13 mouse cellular contexts compared by ENCODE assay signal in the genomic region with DNA sequence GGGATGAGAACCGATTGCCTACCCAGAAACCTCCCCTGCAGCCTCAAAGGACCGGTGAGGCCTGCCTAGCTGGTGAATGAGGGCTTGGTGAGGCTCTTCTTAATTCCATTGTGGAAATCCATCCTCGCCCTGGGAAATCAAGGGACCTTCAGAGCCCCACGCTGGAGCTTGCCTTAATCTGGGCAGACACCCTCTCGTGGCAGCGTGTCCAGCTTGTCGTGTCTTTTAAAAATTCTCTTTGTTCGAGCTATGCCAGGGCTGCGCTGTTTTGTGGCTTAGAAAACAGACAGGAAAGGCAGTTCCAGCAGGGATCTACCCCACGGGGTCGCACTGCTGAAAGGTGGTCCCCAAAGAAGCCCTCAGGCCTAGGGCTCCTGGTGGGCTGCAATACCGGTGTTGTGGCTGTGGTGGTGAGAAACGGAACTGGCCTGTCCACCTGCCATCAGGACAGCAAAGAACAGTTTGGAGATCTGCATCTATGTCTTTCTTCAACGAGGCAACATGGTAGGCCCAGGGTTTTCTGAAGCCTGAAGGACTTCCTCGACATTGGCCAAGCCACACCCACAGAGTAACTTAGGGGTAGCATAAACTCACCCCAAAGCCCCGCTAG.
DNase-seq lines count a peak whose midpoint lies in the region; ATAC-seq and TF ChIP-seq lines count a peak whose summit lies in the region.
"Had no signal": no experiment of that assay in that cellular context is flagged by ENCODE, and none has a peak within 500 bp of the region (broad histone marks: within the 10 kb centered on the region; RNA-seq: fewer than 3 reads in every experiment).

No protein-coding gene starts in this region.

- H3K27ac ChIP-seq in forebrain, embryonic 10.5 days = peak overlapping the region; percentile 51
- no peak overlapping the region for H3K27ac ChIP-seq in forebrain, embryonic 15.5 days (replicated peaks)
- no peak overlapping the region for H3K27ac ChIP-seq in forebrain, postnatal 0 days (ENCODE audit: low read depth, low read length)
- H3K27ac ChIP-seq in limb, embryonic 14.5 days (replicated peaks; ENCODE audit: low read depth, low read length) = no peak overlapping the region
- H3K27ac ChIP-seq: left cerebral cortex, adult 2 months had no signal

- no peak overlapping the region for H3K9ac ChIP-seq in forebrain, embryonic 15.5 days (replicated peaks)
- 0 out of 2 replicates have a peak overlapping the region, but pooled peaks have one; percentile 10 for H3K9ac ChIP-seq in forebrain, postnatal 0 days
- peak overlapping the region; percentile 12; the same call in 1 of the 2 replicates for H3K9ac ChIP-seq in limb, embryonic 14.5 days (ENCODE audit: low read depth, low read length, severe bottlenecking)
- H3K9ac ChIP-seq: heart, embryonic 12.5 days; liver, postnatal 0 days had no signal

- H3K36me3 ChIP-seq in forebrain, embryonic 10.5 days (replicated peaks) = no peaks in the 10 kb centered on the region
- H3K36me3 ChIP-seq in forebrain, embryonic 15.5 days = no peaks in the 10 kb centered on the region
- H3K36me3 ChIP-seq in forebrain, postnatal 0 days (ENCODE audit: insufficient read depth) = no peaks in the 10 kb centered on the region
- H3K36me3 ChIP-seq in limb, embryonic 14.5 days (ENCODE audit: control insufficient read depth, insufficient read depth, low read length) = no peaks in the 10 kb centered on the region
- H3K36me3 ChIP-seq: heart, embryonic 12.5 days had no signal

- no peak for TF ChIP-seq POLR2A in brain, embryonic 14.5 days (IDR thresholded peaks at IDR 0.05; ENCODE audit: borderline replicate concordance, extremely low read depth, insufficient read depth, insufficient read length, poor library complexity, severe bottlenecking)
- no peak for TF ChIP-seq POLR2A in limb, embryonic 14.5 days (IDR thresholded peaks at IDR 0.05; ENCODE audit: borderline replicate concordance, extremely low read depth, insufficient read depth, insufficient read length)

- H3K4me2 ChIP-seq in forebrain, embryonic 15.5 days (replicated peaks) = no peak overlapping the region
- H3K4me2 ChIP-seq in forebrain, postnatal 0 days (ENCODE audit: low read depth) = no peak overlapping the region
- no peak overlapping the region for H3K4me2 ChIP-seq in limb, embryonic 14.5 days (replicated peaks; ENCODE audit: low read depth, low read length, severe bottlenecking)
- H3K4me2 ChIP-seq: heart, embryonic 12.5 days had no signal

- peaks cover 24% of the 10 kb centered on the region for H3K4me1 ChIP-seq in forebrain, embryonic 10.5 days
- peaks cover 11% of the 10 kb centered on the region; the same call in 1 of the 2 replicates for H3K4me1 ChIP-seq in forebrain, embryonic 15.5 days
- H3K4me1 ChIP-seq in forebrain, postnatal 0 days (ENCODE audit: insufficient read depth) = no peaks in the 10 kb centered on the region
- no peaks in the 10 kb centered on the region for H3K4me1 ChIP-seq in limb, embryonic 14.5 days (ENCODE audit: control insufficient read depth, insufficient read depth, low read length)
- H3K4me1 ChIP-seq: heart, embryonic 12.5 days had no signal

- no peak for ATAC-seq in forebrain, embryonic 15.5 days (replicated peaks)
- ATAC-seq in forebrain, postnatal 0 days = no peak
- ATAC-seq in limb, embryonic 14.5 days (ENCODE audit: low FRiP score, low read depth) = no peak
- ATAC-seq: liver, postnatal 0 days had no signal

- H3K9me3 ChIP-seq in forebrain, embryonic 10.5 days = peaks cover 7% of the 10 kb centered on the region
- no peaks in the 10 kb centered on the region for H3K9me3 ChIP-seq in forebrain, embryonic 15.5 days
- H3K9me3 ChIP-seq in forebrain, postnatal 0 days (ENCODE audit: low read length) = no peaks in the 10 kb centered on the region
- H3K9me3 ChIP-seq in limb, embryonic 14.5 days (ENCODE audit: control insufficient read depth, low read length) = 0 out of 2 replicates have a peak, but pooled peaks cover 6% of the 10 kb centered on the region

- 61% methylated on average over 16 of the region's 16 CpGs for WGBS in forebrain, embryonic 10.5 days
- 39% methylated on average over 16 of the region's 16 CpGs for WGBS in forebrain, embryonic 15.5 days
- 48% methylated on average over 16 of the region's 16 CpGs for WGBS in forebrain, postnatal 0 days
- 66% methylated on average over 16 of the region's 16 CpGs for WGBS in limb, embryonic 14.5 days

- DNase-seq in forebrain, embryonic 10.5 days (ENCODE audit: extremely low spot score, low spot score) = no peak
- DNase-seq in brain, embryonic 14.5 days (ENCODE audit: low read depth) = peak; percentile 40
- peak; percentile 38 for DNase-seq in forebrain, postnatal 0 days
- no peak for DNase-seq in limb, embryonic 14.5 days (ENCODE audit: low spot score)
- no peak for DNase-seq in spleen, postnatal 14 days (ENCODE audit: low spot score in 2 of 2)
- no peak for DNase-seq in left cerebral cortex, adult 8-10 months (ENCODE audit: low spot score in 2 of 2)
- DNase-seq in layer of hippocampus, adult 9-10 months (ENCODE audit: low spot score) = no peak
- DNase-seq: liver; liver, postnatal 0 days; thymus, adult 18-20 months had no signal

- TF ChIP-seq CTCF in brain, embryonic 14.5 days (IDR thresholded peaks at IDR 0.05; ENCODE audit: borderline replicate concordance, extremely low read depth, insufficient read depth, insufficient read length) = no peak
- no peak for TF ChIP-seq CTCF in forebrain, postnatal 0 days (IDR thresholded peaks at IDR 0.05; ENCODE audit: low read depth)

- peaks cover 8% of the 10 kb centered on the region; the same call in 1 of the 2 replicates for H3K27me3 ChIP-seq in forebrain, embryonic 10.5 days (ENCODE audit: poor library complexity, severe bottlenecking)
- no peaks in the 10 kb centered on the region for H3K27me3 ChIP-seq in forebrain, embryonic 15.5 days
- H3K27me3 ChIP-seq in forebrain, postnatal 0 days (ENCODE audit: insufficient read depth, low read length) = no peaks in the 10 kb centered on the region
- H3K27me3 ChIP-seq in limb, embryonic 14.5 days (ENCODE audit: control insufficient read depth, insufficient read depth, low read length) = no peaks in the 10 kb centered on the region
- H3K27me3 ChIP-seq: heart, embryonic 12.5 days had no signal

- no peak overlapping the region for H3K4me3 ChIP-seq in forebrain, embryonic 10.5 days
- H3K4me3 ChIP-seq in forebrain, embryonic 15.5 days = no peak overlapping the region
- no peak overlapping the region for H3K4me3 ChIP-seq in forebrain, postnatal 0 days (ENCODE audit: low read depth, low read length)
- H3K4me3 ChIP-seq in limb, embryonic 14.5 days (replicated peaks; ENCODE audit: low read length) = no peak overlapping the region
- H3K4me3 ChIP-seq: heart, embryonic 12.5 days; left cerebral cortex, adult 2 months had no signal

Comparison
In these comparisons a context has a peak if more than half of its experiments do, and no peak if none do; other contexts are left out.
1. DNase-seq: peak in brain, embryonic 14.5 days (single experiment) and forebrain, postnatal 0 days (single experiment); none in forebrain, embryonic 10.5 days (single experiment), limb, embryonic 14.5 days (single experiment), spleen, postnatal 14 days (0 of 2), left cerebral cortex, adult 8-10 months (0 of 2) and layer of hippocampus, adult 9-10 months (single experiment).